Mouse (Mus musculus) urinary bladder, adult 18-20 months (tissue): ENCODE data around the gene Smchd1.
A peak's percentile ranks its signal among the peaks of the same experiment; 100 is the strongest.
"Not testable (repeated sequence)": the region's sequence is repeated elsewhere in the genome, so short reads cannot be mapped to it uniquely, and the experiment has no call there.

Source experiments
- DNase-seq, 2 experiments: peaks; one replicate each; pipeline ENCODE4 v3.0.0; 2022; ENCODE audit warnings: low spot score in 2 of 2, mixed read lengths in 2 of 2

Smchd1 gene

DNA sequence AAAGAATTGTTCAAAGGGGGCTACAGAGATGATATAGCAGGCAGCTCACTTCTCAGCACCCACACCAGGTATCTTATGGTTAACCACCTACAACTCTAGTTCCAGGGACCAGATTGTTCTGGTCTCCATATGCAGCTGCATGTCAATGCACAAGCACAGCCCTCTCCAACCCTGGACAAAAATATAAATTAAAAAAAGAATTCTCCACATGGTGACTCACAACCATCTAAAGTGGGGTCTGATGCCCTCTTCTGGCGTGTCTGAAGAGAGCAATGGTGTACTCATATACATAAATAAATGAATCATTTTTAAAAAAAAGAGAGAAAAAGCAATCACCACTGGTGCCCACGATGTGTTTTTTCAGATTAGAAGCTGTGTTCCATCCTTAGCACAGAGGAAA lies 30.4 kb downstream of the Smchd1 start:
- DNase-seq: no peak

GRCm38 (mm10) chr17:71444126-71444525 lies 31.0 kb downstream of the Smchd1 start:
- no peak for DNase-seq

- DNase-seq: no peak
Observed at GRCm38 (mm10) chr17:71443273-71443672, 31.9 kb downstream of the Smchd1 start.

DNA sequence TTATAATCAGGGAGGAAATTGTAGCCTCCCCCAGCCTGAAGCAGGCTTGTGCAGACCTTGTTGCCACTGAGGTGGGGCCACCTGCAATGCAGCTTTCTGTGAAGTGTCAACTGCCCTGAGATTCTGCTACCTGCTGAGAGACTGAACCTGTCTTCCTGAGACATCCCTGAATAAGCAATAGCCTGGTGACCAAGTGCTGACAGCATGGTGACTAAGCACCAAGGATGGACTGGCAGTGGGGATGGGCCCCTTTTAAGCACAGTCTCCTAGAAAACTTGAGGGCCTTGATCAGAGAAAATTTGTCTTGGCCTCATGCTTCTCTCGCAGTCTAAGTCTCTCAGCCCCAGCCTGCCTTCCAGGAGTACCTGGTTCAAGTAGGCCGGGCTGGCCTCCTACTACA lies 52.6 kb downstream of the Smchd1 start:
- DNase-seq: not testable (repeated sequence)

DNA sequence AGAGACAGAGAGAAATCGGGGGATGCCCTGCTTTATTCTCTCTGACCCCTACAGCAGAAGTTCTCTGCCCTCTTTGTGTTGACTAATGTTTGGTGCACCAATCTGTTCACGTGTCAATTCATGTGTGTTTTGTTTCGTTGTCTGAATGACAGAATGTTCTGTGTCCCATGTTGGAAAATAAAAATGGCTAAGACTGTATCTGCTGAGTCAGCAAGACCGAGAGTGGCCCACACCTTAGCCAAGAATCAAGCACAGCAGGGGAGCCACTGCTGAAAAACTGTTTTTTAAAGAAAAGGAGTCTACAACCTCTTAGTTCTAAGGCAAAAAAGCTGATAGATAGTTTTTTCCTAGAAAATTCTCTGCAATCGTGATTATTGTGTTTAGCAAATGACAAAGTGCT lies 55.7 kb downstream of the Smchd1 start:
- DNase-seq: not testable (repeated sequence)

- DNase-seq: no peak
Observed at GRCm38 (mm10) chr17:71417008-71417407, 58.1 kb downstream of the Smchd1 start.

GRCm38 (mm10) chr17:71387401-71387800 lies 87.7 kb downstream of the Smchd1 start:
- DNase-seq: no peak

- DNase-seq: no peak
Observed at GRCm38 (mm10) chr17:71380346-71380745, 94.8 kb downstream of the Smchd1 start.

- no peak for DNase-seq
Observed at GRCm38 (mm10) chr17:71377901-71378300, 97.2 kb downstream of the Smchd1 start.

- DNase-seq: no peak
Observed at GRCm38 (mm10) chr17:71355526-71355925, 119.6 kb downstream of the Smchd1 start.

DNA sequence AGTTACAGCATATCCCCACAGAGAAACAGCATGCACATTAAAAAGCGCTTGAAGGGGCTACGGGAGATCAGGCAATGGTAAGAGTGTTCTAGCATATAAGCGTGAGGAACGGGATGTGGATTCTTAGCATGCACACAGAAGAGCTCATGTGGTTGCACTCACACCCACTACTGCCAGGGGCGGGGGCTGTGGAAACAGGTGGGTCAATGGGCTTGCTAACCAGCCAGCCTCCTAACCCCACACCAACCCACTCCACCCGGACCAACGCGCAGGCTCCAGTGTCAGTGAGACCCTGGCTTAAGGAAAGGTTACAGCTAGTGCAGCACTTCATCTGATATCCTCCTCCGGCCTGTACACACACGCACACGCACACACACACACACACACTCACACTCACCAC lies 120.9 kb downstream of the Smchd1 start:
- no peak for DNase-seq

- DNase-seq: no peak
Observed at GRCm38 (mm10) chr17:71348188-71348587, 127.0 kb downstream of the Smchd1 start.

DNA sequence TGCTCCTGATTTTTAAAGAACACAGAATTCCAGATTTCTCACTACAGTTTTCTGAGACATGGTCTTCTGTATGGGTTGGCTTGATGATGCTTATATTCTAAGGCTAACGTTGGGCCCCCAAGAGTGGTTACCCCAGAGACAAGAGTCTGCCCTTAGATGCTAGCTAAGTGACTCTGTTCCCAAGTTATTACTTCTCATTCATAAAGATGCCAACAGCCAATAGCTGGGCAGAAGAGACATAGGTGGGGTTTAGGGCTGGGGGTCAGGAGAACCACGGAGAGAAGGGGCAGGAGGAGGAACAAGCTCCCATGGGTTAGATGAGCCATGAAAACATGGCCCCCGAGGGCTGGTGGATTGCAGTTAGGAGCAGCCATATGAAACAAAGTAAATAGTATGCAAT lies 133.1 kb downstream of the Smchd1 start:
- DNase-seq: no peak

DNA sequence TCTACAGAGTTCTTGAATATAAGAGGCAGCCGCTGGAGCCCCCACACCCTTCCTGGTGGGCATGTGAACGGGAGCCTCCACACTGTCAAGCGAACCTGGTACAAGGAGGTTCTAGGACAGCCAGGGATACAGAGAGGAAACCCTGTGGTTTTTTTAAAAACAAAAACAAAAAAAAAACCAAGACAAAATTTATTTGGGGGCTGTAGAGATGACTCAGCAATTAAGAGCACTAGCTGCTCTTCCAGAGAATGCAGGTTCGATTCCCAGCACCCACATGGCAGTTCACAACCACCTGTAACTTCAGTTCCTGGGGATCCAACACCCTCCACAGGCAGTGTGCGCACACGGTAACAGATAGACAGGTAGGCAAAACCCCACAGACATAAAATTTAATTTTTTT lies 136.5 kb downstream of the Smchd1 start:
- no peak for DNase-seq

DNA sequence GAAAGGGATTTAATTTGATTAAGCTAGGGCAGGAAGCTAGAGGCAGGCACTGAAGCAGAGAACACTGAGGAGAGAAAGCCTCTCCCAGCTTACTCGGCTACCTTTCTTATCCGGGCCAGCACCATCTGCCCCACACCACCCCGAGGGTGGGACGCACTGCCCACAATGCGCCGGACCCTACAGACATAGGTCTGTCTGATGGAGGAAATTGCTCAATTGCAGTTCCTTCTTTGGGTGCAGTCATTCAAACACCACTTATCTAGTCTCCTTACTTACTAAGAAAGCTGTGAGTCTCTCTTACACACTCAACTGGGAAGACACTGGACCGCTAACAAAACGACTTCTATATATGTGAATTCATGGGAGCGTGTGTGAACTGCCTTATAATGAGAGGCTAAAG lies 137.6 kb downstream of the Smchd1 start:
- no peak for DNase-seq

- peak in 1 of 2 experiments; percentile 15 for DNase-seq
Observed at GRCm38 (mm10) chr17:71336421-71336820, 138.7 kb downstream of the Smchd1 start.

- DNase-seq: no peak
Observed at GRCm38 (mm10) chr17:71332298-71332697, 142.8 kb downstream of the Smchd1 start.

- DNase-seq: not testable (repeated sequence)
Observed at GRCm38 (mm10) chr17:71320731-71321130, 154.4 kb downstream of the Smchd1 start.

DNA sequence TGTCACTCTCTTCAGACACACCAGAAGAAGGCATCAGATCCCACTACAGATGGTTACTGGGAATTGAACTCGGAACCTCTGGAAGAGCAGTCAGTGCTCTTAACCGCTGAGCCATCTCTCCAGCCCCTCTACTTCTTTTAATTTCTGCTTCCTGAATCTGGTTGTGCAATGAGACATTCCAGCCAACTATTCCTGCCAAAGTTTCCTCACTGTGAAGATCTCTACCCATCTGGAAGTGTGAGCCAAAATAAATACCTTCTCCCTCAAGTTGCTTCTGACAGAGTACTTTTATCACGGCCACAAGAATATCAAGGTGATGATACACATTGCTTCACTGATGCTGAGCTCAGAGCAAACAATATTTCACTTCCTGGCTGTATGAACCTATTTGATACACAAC lies 155.8 kb downstream of the Smchd1 start:
- no peak for DNase-seq

GRCm38 (mm10) chr17:71317571-71317970 lies 157.6 kb downstream of the Smchd1 start:
- DNase-seq: no peak

DNA sequence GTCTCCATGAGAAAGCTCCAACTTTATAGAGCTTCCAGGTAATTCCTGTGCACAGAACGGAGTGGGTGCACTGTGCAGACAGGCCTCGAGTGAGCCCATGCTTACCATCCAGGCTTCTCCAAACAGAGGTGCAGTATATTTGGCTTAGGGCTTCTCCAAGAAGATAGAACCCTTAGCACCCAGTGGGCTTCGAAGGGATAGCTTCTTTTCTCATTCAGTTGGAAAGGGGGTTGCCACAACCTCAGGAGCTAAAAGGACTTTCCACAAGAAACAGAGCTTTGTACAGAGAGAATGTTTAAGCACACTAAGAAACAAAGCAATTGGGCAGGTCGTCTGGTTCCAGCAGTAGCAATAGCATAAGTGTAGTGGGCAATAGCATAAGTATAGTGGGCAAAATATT lies 160.8 kb downstream of the Smchd1 start:
- DNase-seq: no peak

- no peak for DNase-seq
Observed at GRCm38 (mm10) chr17:71311340-71312171, 163.6 kb downstream of the Smchd1 start, which contains the start of gene Emilin2. Gene Emilin2 (minus strand): TSS chr17:71311978.

- DNase-seq: peak; percentile 30 to 48
Observed at GRCm38 (mm10) chr17:71310486-71311339, 164.4 kb downstream of the Smchd1 start.
